Comparison of ENCODE assay signal across 8 mouse cellular contexts in the genomic region with DNA sequence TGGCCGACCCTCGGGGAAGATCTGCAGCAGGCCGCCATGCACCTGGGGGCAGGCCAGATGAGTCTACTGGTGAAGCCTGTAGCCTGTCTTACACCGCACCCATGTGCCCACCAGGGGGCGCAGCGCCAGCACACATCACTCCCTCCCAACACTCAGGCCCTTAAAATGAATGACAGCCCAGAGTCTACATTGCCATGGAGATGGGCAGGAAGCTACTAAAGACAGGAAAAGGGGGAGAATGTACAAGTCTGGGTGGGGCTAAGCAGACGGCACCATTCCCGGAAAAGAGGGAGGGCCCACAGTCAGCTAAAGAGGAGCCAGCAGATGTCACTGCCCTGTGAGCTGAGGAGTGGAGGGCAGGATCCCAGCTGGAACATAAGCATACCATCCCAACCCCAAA. TPM values are rescaled to one million over a fixed set of nuclear protein-coding genes. Genes with fewer than 3 reads are reported as not detected.
A peak's percentile ranks its signal among the peaks of the same experiment; 100 is the strongest.
DNase-seq lines count a peak whose midpoint lies in the region; ATAC-seq and TF ChIP-seq lines count a peak whose summit lies in the region.

No protein-coding gene starts in this region.

- peak; percentile 75 for TF ChIP-seq CTCF in bone marrow macrophage, adult 2 months (IDR thresholded peaks at IDR 0.05; ENCODE audit: low read depth, low read length)
- TF ChIP-seq CTCF in liver, adult 2 months (IDR thresholded peaks at IDR 0.05; ENCODE audit: low read depth, low read length): peak; percentile 97

- no peak overlapping the region for H3K4me2 ChIP-seq in embryonic facial prominence, embryonic 15.5 days (replicated peaks)
- H3K4me2 ChIP-seq in heart, embryonic 11.5 days: no peak overlapping the region
- 0 out of 2 replicates have a peak overlapping the region, but pooled peaks have one; percentile 18 for H3K4me2 ChIP-seq in kidney, embryonic 16.5 days (replicated peaks; ENCODE audit: low read depth, low read length)
- H3K4me2 ChIP-seq in myocyte (ENCODE audit: low read depth): peak overlapping the region; percentile 13

- peaks cover 40% of the 10 kb centered on the region for H3K36me3 ChIP-seq in embryonic facial prominence, embryonic 15.5 days
- peaks cover 23% of the 10 kb centered on the region for H3K36me3 ChIP-seq in heart, embryonic 11.5 days (ENCODE audit: control insufficient read depth, insufficient read depth, low read length)
- H3K36me3 ChIP-seq in kidney, embryonic 16.5 days (ENCODE audit: insufficient read depth, low read length): peaks cover 41% of the 10 kb centered on the region
- H3K36me3 ChIP-seq in liver, adult 2 months (ENCODE audit: control insufficient read depth, insufficient read depth, low read length): peaks cover 10% of the 10 kb centered on the region; the same call in 1 of the 2 replicates
- H3K36me3 ChIP-seq in myocyte (ENCODE audit: control insufficient read depth, insufficient read depth): no peaks in the 10 kb centered on the region
- peaks cover 7% of the 10 kb centered on the region for H3K36me3 ChIP-seq in splenic B cell, adult 2 months (ENCODE audit: control insufficient read depth, insufficient read depth, low read length, poor library complexity, severe bottlenecking)

- peak; percentile 94 to 95 for DNase-seq in B cell, adult 2 months
- DNase-seq in liver, adult 2 months (ENCODE audit: extremely low read depth, low read depth, low spot score): peak; percentile 65
- peak; percentile 92 for DNase-seq in splenic B cell, adult 2 months (ENCODE audit: low read depth, low spot score)

- peak; percentile 83 for ATAC-seq in embryonic facial prominence, embryonic 15.5 days (ENCODE audit: insufficient number of reproducible peaks, low FRiP score, low TSS enrichment, low read depth)
- peak; percentile 80 for ATAC-seq in heart, embryonic 11.5 days (replicated peaks; ENCODE audit: insufficient number of reproducible peaks, low FRiP score, low TSS enrichment)
- ATAC-seq in kidney, embryonic 16.5 days (ENCODE audit: low FRiP score, low TSS enrichment): peak; percentile 93

- H3K27me3 ChIP-seq in embryonic facial prominence, embryonic 15.5 days: no peaks in the 10 kb centered on the region
- H3K27me3 ChIP-seq in heart, embryonic 11.5 days (ENCODE audit: control insufficient read depth, insufficient read depth, low read length): no peaks in the 10 kb centered on the region
- no peaks in the 10 kb centered on the region for H3K27me3 ChIP-seq in kidney, embryonic 16.5 days (ENCODE audit: insufficient read depth, low read length)
- no peaks in the 10 kb centered on the region for H3K27me3 ChIP-seq in liver, adult 2 months (ENCODE audit: control insufficient read depth, insufficient read depth, low read length)
- no peaks in the 10 kb centered on the region for H3K27me3 ChIP-seq in myocyte (ENCODE audit: control insufficient read depth, insufficient read depth, insufficient read length)
- H3K27me3 ChIP-seq in splenic B cell, adult 2 months (ENCODE audit: control insufficient read depth, insufficient read depth, low read length, poor library complexity, severe bottlenecking): no peaks in the 10 kb centered on the region

- H3K79me2 ChIP-seq in liver, adult 2 months (ENCODE audit: control insufficient read depth, insufficient read depth, low read length): peaks cover 2% of the 10 kb centered on the region; the same call in 1 of the 2 replicates
- no peaks in the 10 kb centered on the region for H3K79me2 ChIP-seq in myocyte (ENCODE audit: control insufficient read depth, insufficient read depth)

- no peak overlapping the region for H3K27ac ChIP-seq in bone marrow macrophage, adult 2 months (ENCODE audit: insufficient read depth, low read depth, low read length)
- no peak overlapping the region for H3K27ac ChIP-seq in embryonic facial prominence, embryonic 15.5 days (replicated peaks)
- no peak overlapping the region for H3K27ac ChIP-seq in heart, embryonic 11.5 days (ENCODE audit: low read depth, low read length)
- H3K27ac ChIP-seq in kidney, embryonic 16.5 days (ENCODE audit: low read length): 0 out of 2 replicates have a peak overlapping the region, but pooled peaks have one; percentile 13
- no peak overlapping the region for H3K27ac ChIP-seq in liver, adult 2 months (replicated peaks; ENCODE audit: insufficient read depth, low read depth, low read length)

- H3ac ChIP-seq in myocyte (ENCODE audit: control insufficient read depth, insufficient read length): no peak overlapping the region

- no peaks in the 10 kb centered on the region for H3K9me3 ChIP-seq in embryonic facial prominence, embryonic 15.5 days (replicated peaks)
- H3K9me3 ChIP-seq in heart, embryonic 11.5 days (replicated peaks; ENCODE audit: control insufficient read depth, low read length): no peaks in the 10 kb centered on the region
- H3K9me3 ChIP-seq in kidney, embryonic 16.5 days (ENCODE audit: low read length): no peaks in the 10 kb centered on the region

- no peak overlapping the region for H3K9ac ChIP-seq in embryonic facial prominence, embryonic 15.5 days
- H3K9ac ChIP-seq in heart, embryonic 11.5 days (ENCODE audit: low read depth, low read length): no peak overlapping the region
- H3K9ac ChIP-seq in kidney, embryonic 16.5 days (replicated peaks; ENCODE audit: low read length): 0 out of 2 replicates have a peak overlapping the region, but pooled peaks have one; percentile 2
- no peak overlapping the region for H3K9ac ChIP-seq in liver, adult 2 months (ENCODE audit: low read depth, low read length)

- peaks cover 34% of the 10 kb centered on the region for H3K4me1 ChIP-seq in bone marrow macrophage, adult 2 months (ENCODE audit: control insufficient read depth, insufficient read depth, low read length)
- H3K4me1 ChIP-seq in embryonic facial prominence, embryonic 15.5 days: peaks cover 53% of the 10 kb centered on the region
- H3K4me1 ChIP-seq in heart, embryonic 11.5 days (ENCODE audit: control insufficient read depth, insufficient read depth, low read length): peaks cover 23% of the 10 kb centered on the region
- H3K4me1 ChIP-seq in kidney, embryonic 16.5 days (ENCODE audit: insufficient read depth, low read length): peaks cover 49% of the 10 kb centered on the region
- peaks cover 24% of the 10 kb centered on the region for H3K4me1 ChIP-seq in liver, adult 2 months (ENCODE audit: control insufficient read depth, insufficient read depth, low read length)

- 14% methylated on average over 8 of the region's 8 CpGs for WGBS in embryonic facial prominence, embryonic 15.5 days
- 17% methylated on average over 8 of the region's 8 CpGs for WGBS in heart, embryonic 11.5 days (ENCODE audit: insufficient replicate concordance)
- WGBS in kidney, embryonic 16.5 days: 11% methylated on average over 8 of the region's 8 CpGs
- 14% methylated on average over 8 of the region's 8 CpGs for WGBS in liver, adult 2 months

- TF ChIP-seq POLR2A in bone marrow macrophage, adult 2 months (IDR thresholded peaks at IDR 0.05; ENCODE audit: borderline replicate concordance, low read depth, low read length): no peak
- TF ChIP-seq POLR2A in liver, adult 2 months (IDR thresholded peaks at IDR 0.05; ENCODE audit: extremely low read depth, insufficient read depth, low read length): no peak
- TF ChIP-seq POLR2A in myocyte (IDR thresholded peaks at IDR 0.05; ENCODE audit: insufficient read length, low read depth): no peak

- no peak overlapping the region for H3K4me3 ChIP-seq in bone marrow macrophage, adult 2 months (ENCODE audit: insufficient read depth, low read length)
- H3K4me3 ChIP-seq in embryonic facial prominence, embryonic 15.5 days (replicated peaks): no peak overlapping the region
- no peak overlapping the region for H3K4me3 ChIP-seq in heart, embryonic 11.5 days (ENCODE audit: low read depth, low read length)
- H3K4me3 ChIP-seq in kidney, embryonic 16.5 days (ENCODE audit: low read length): no peak overlapping the region
- no peak overlapping the region for H3K4me3 ChIP-seq in liver, adult 2 months (ENCODE audit: insufficient read depth, low read depth, low read length)
- H3K4me3 ChIP-seq in myocyte: no peak overlapping the region

RNA-seq across cellular contexts. Expression of a gene that starts 6.4 kb away (rescaled TPM):
- not detected in 2 replicates for polyA plus RNA-seq in bone marrow macrophage, adult 2 months (2012; ENCODE audit: insufficient read depth, insufficient read length, missing spikeins)
- polyA plus RNA-seq in embryonic facial prominence, embryonic 15.5 days (2015; fragmentation: Nextera tagmentation; extraction: Ambion mirVana): 2.1 and 4.7 TPM in 2 replicates
- 0.13 TPM in 1 of 2 replicates, not detected in the other for polyA plus RNA-seq in heart, embryonic 11.5 days (2014; fragmentation: Nextera tagmentation; extraction: Ambion mirVana)
- 0.10 and 0.24 TPM in 2 replicates for polyA plus RNA-seq in kidney, embryonic 16.5 days (2015; fragmentation: Nextera tagmentation; extraction: Ambion mirVana)
- not detected in 2 replicates for total RNA-seq in liver, adult 2 months (2014; rRNA removed)
- polyA plus RNA-seq in liver, adult 2 months (2012; rRNA removed): not detected in 2 replicates
- polyA plus RNA-seq in myocyte (2012; fragmentation: generic; extraction: Trizol): 0.02 TPM

RNA-seq across cellular contexts. Expression of a gene that starts 6.7 kb away (rescaled TPM):
- polyA plus RNA-seq in bone marrow macrophage, adult 2 months (2012; ENCODE audit: insufficient read depth, insufficient read length, missing spikeins): 30.8 and 31.9 TPM in 2 replicates
- polyA plus RNA-seq in embryonic facial prominence, embryonic 15.5 days (2015; fragmentation: Nextera tagmentation; extraction: Ambion mirVana): 83.0 and 86.7 TPM in 2 replicates
- polyA plus RNA-seq in heart, embryonic 11.5 days (2014; fragmentation: Nextera tagmentation; extraction: Ambion mirVana): 27.4 and 29.0 TPM in 2 replicates
- polyA plus RNA-seq in kidney, embryonic 16.5 days (2015; fragmentation: Nextera tagmentation; extraction: Ambion mirVana): 75.4 and 76.9 TPM in 2 replicates
- total RNA-seq in liver, adult 2 months (2014; rRNA removed): 35.4 and 46.6 TPM in 2 replicates
- polyA plus RNA-seq in liver, adult 2 months (2012; rRNA removed): 98.2 and 99.3 TPM in 2 replicates
- 61.4 TPM for polyA plus RNA-seq in myocyte (2012; fragmentation: generic; extraction: Trizol)

RNA-seq across cellular contexts. Expression of a gene that starts 18.8 kb away (rescaled TPM):
- 65.0 and 66.6 TPM in 2 replicates for polyA plus RNA-seq in bone marrow macrophage, adult 2 months (2012; ENCODE audit: insufficient read depth, insufficient read length, missing spikeins)
- polyA plus RNA-seq in embryonic facial prominence, embryonic 15.5 days (2015; fragmentation: Nextera tagmentation; extraction: Ambion mirVana): 72.4 and 73.1 TPM in 2 replicates
- 44.3 and 49.7 TPM in 2 replicates for polyA plus RNA-seq in heart, embryonic 11.5 days (2014; fragmentation: Nextera tagmentation; extraction: Ambion mirVana)
- polyA plus RNA-seq in kidney, embryonic 16.5 days (2015; fragmentation: Nextera tagmentation; extraction: Ambion mirVana): 65.7 and 67.9 TPM in 2 replicates
- total RNA-seq in liver, adult 2 months (2014; rRNA removed): 8.7 and 10.1 TPM in 2 replicates
- polyA plus RNA-seq in liver, adult 2 months (2012; rRNA removed): 27.5 and 28.3 TPM in 2 replicates
- 56.3 TPM for polyA plus RNA-seq in myocyte (2012; fragmentation: generic; extraction: Trizol)

RNA-seq across cellular contexts. Expression of a gene that starts 21.0 kb away (rescaled TPM):
- polyA plus RNA-seq in bone marrow macrophage, adult 2 months (2012; ENCODE audit: insufficient read depth, insufficient read length, missing spikeins): not detected in 2 replicates
- polyA plus RNA-seq in embryonic facial prominence, embryonic 15.5 days (2015; fragmentation: Nextera tagmentation; extraction: Ambion mirVana): 1.9 TPM in 1 of 2 replicates, not detected in the other
- polyA plus RNA-seq in heart, embryonic 11.5 days (2014; fragmentation: Nextera tagmentation; extraction: Ambion mirVana): 0.67 TPM in 1 of 2 replicates, not detected in the other
- not detected in 2 replicates for polyA plus RNA-seq in kidney, embryonic 16.5 days (2015; fragmentation: Nextera tagmentation; extraction: Ambion mirVana)
- 0.09 and 0.20 TPM in 2 replicates for total RNA-seq in liver, adult 2 months (2014; rRNA removed)
- 0.39 TPM in 1 of 2 replicates, not detected in the other for polyA plus RNA-seq in liver, adult 2 months (2012; rRNA removed)
- polyA plus RNA-seq in myocyte (2012; fragmentation: generic; extraction: Trizol): not detected

RNA-seq across cellular contexts. Expression of a gene that starts 21.1 kb away (rescaled TPM):
- polyA plus RNA-seq in bone marrow macrophage, adult 2 months (2012; ENCODE audit: insufficient read depth, insufficient read length, missing spikeins): not detected in 2 replicates
- polyA plus RNA-seq in embryonic facial prominence, embryonic 15.5 days (2015; fragmentation: Nextera tagmentation; extraction: Ambion mirVana): 37.4 and 53.5 TPM in 2 replicates
- 0.34 and 0.44 TPM in 2 replicates for polyA plus RNA-seq in heart, embryonic 11.5 days (2014; fragmentation: Nextera tagmentation; extraction: Ambion mirVana)
- polyA plus RNA-seq in kidney, embryonic 16.5 days (2015; fragmentation: Nextera tagmentation; extraction: Ambion mirVana): 18.5 and 22.3 TPM in 2 replicates
- total RNA-seq in liver, adult 2 months (2014; rRNA removed): not detected in 2 replicates
- 0.67 and 1.1 TPM in 2 replicates for polyA plus RNA-seq in liver, adult 2 months (2012; rRNA removed)
- 0.13 TPM for polyA plus RNA-seq in myocyte (2012; fragmentation: generic; extraction: Trizol)

Comparison
In these comparisons a context has a peak if more than half of its experiments do, and no peak if none do; other contexts are left out.
1. H3K4me2 ChIP-seq: peak in kidney, embryonic 16.5 days (single experiment) and myocyte (single experiment); none in embryonic facial prominence, embryonic 15.5 days (single experiment) and heart, embryonic 11.5 days (single experiment).
2. Peak in every context shown above with its lines, with median percentiles within 50 percentile points of each other: DNase-seq and ATAC-seq.